Mouse (Mus musculus): ENCODE measurements around the gene Kif24. TPM values are rescaled to one million over a fixed set of nuclear protein-coding genes. Genes with fewer than 3 reads are reported as not detected.

Kif24 gene
- total and polyA plus RNA-seq, 2 experiments: 0.37 to 0.43 TPM

DNA sequence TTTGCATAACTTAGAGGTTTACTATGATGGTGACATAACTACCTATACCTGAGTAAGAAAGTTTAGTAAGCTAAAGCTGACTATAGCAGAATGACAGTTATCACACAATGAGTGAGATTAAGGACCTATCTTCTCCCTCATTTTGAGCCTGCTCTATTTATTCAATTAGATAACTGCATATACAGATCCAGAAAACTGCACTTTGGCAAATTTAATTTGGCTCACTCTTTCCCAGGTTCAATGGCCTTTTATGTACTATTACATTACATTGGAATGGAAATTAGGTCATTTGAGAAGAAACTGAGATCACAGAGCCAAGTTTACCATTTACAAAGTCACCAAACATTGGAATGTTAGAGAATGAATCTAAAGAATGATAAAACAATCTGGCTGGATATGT, 47.7 kb downstream of the Kif24 start:
- no peaks in the 10 kb centered on the region for H3K4me1 ChIP-seq (ENCODE audit: control insufficient read depth, insufficient read depth, low read length)

DNA sequence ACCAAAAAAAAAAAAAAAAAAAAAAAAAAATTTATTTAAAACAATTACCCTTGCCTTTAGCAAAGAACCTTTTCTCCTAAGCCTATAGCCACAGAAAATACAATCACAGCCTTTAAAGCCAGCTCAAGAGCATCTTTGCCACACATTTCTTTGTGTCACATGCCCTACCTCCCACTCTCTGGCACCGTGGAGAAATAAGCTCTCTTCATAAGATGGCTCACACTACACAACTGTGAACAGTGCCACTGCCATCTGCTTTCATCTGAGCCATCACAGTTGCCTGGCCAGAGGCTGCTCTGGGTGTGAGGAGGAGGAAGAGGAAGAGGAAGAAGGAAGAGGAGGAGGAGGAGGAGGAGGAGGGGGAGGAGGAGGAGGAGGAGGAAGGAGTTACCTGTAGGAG, 55.3 kb downstream of the Kif24 start:
- no peak for DNase-seq (ENCODE audit: extremely low read depth, low read depth, low spot score)
- no peak for TF ChIP-seq CTCF (IDR thresholded peaks at IDR 0.05; ENCODE audit: low read depth, low read length)
- TF ChIP-seq POLR2A (IDR thresholded peaks at IDR 0.05; ENCODE audit: extremely low read depth, insufficient read depth, low read length): no peak
- H3K27ac ChIP-seq (replicated peaks; ENCODE audit: insufficient read depth, low read depth, low read length): no peak overlapping the region
- H3K4me3 ChIP-seq (ENCODE audit: insufficient read depth, low read depth, low read length): no peak overlapping the region
- H3K27me3 ChIP-seq (ENCODE audit: control insufficient read depth, insufficient read depth, low read length): no peaks in the 10 kb centered on the region
- H3K4me1 ChIP-seq (ENCODE audit: control insufficient read depth, insufficient read depth, low read length): no peaks in the 10 kb centered on the region
- no peak overlapping the region for H3K9ac ChIP-seq (ENCODE audit: low read depth, low read length)
- no peaks in the 10 kb centered on the region for H3K79me2 ChIP-seq (ENCODE audit: control insufficient read depth, insufficient read depth, low read length)
- 91% methylated on average over 1 of the region's 1 CpGs for WGBS
- no peaks in the 10 kb centered on the region for H3K36me3 ChIP-seq (ENCODE audit: control insufficient read depth, insufficient read depth, low read length)

More for the DNA sequence above, 47.7 kb downstream of the Kif24 start:
- Histone ChIP-seq H3K79me2 (ENCODE audit: control insufficient read depth, insufficient read depth, low read length) (no peaks in the 10 kb centered on the region), H3K27ac (replicated peaks; ENCODE audit: insufficient read depth, low read depth, low read length) (no peak overlapping the region), H3K9ac (ENCODE audit: low read depth, low read length) (no peak overlapping the region), H3K36me3 (ENCODE audit: control insufficient read depth, insufficient read depth, low read length) (no peaks in the 10 kb centered on the region), H3K27me3 (ENCODE audit: control insufficient read depth, insufficient read depth, low read length) (no peaks in the 10 kb centered on the region), H3K4me3 (ENCODE audit: insufficient read depth, low read depth, low read length) (no peak overlapping the region)
- TF ChIP-seq POLR2A (IDR thresholded peaks at IDR 0.05; ENCODE audit: extremely low read depth, insufficient read depth, low read length) (no peak), CTCF (IDR thresholded peaks at IDR 0.05; ENCODE audit: low read depth, low read length) (no peak)
- peak; percentile 62 for DNase-seq (ENCODE audit: extremely low read depth, low read depth, low spot score)

DNA sequence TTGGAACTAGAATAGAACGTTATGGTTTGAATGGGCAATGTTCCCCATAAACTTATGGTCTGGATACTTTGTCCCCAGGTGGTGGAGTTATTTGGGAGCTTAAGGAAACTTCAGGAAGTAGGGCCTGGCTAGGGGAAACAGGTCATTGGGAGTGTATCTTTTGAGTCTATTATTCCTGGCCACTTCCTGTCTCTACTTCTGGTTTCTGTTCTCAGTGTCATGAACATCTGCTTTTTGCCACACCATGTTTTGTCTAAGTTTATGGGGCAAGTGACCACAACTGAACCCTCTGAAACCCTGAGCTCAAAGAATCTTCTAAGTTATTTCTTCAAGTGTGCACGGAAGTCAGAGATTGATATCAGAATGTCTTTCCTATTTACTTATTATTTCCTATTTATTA, 57.3 kb downstream of the Kif24 start:
- TF ChIP-seq CTCF (IDR thresholded peaks at IDR 0.05; ENCODE audit: low read depth, low read length): no peak
- Histone ChIP-seq H3K79me2 (ENCODE audit: control insufficient read depth, insufficient read depth, low read length) (no peaks in the 10 kb centered on the region), H3K4me3 (ENCODE audit: insufficient read depth, low read depth, low read length) (no peak overlapping the region), H3K27ac (replicated peaks; ENCODE audit: insufficient read depth, low read depth, low read length) (no peak overlapping the region), H3K36me3 (ENCODE audit: control insufficient read depth, insufficient read depth, low read length) (no peaks in the 10 kb centered on the region; the same call in 1 of the 2 replicates), H3K27me3 (ENCODE audit: control insufficient read depth, insufficient read depth, low read length) (no peaks in the 10 kb centered on the region), H3K4me1 (ENCODE audit: control insufficient read depth, insufficient read depth, low read length) (no peaks in the 10 kb centered on the region), H3K9ac (ENCODE audit: low read depth, low read length) (no peak overlapping the region)
- no peak for DNase-seq (ENCODE audit: extremely low read depth, low read depth, low spot score)
- 94% methylated on average over 2 of the region's 2 CpGs for WGBS

DNA sequence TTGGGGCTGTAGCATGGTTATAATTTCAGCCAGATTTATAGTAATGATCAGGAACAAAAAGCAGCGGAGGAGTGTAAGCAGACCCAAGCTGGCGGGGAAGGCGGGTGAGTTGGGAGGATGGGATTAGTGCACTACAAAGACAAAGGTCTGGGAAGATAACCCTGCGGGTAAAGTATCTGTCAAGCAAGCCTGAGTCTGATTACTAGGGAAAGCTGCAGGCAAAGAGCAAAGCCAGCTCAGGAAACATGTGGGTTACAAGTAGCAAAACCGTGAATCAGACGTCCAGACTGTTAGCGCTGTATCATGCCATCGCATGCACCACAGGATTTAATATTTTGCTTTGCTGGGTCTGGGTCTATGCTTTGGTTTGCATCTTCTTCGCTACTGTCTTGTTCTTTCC, 58.1 kb downstream of the Kif24 start:
- no peak overlapping the region for H3K9ac ChIP-seq (ENCODE audit: low read depth, low read length)
- H3K79me2 ChIP-seq (ENCODE audit: control insufficient read depth, insufficient read depth, low read length): no peaks in the 10 kb centered on the region
- no peaks in the 10 kb centered on the region for H3K4me1 ChIP-seq (ENCODE audit: control insufficient read depth, insufficient read depth, low read length)
- 92% methylated on average over 9 of the region's 9 CpGs for WGBS
- H3K27me3 ChIP-seq (ENCODE audit: control insufficient read depth, insufficient read depth, low read length): no peaks in the 10 kb centered on the region
- no peak for TF ChIP-seq POLR2A (IDR thresholded peaks at IDR 0.05; ENCODE audit: extremely low read depth, insufficient read depth, low read length)
- no peak for TF ChIP-seq CTCF (IDR thresholded peaks at IDR 0.05; ENCODE audit: low read depth, low read length)
- no peak overlapping the region for H3K27ac ChIP-seq (replicated peaks; ENCODE audit: insufficient read depth, low read depth, low read length)
- no peak overlapping the region for H3K4me3 ChIP-seq (ENCODE audit: insufficient read depth, low read depth, low read length)
- no peak for DNase-seq (ENCODE audit: extremely low read depth, low read depth, low spot score)
- H3K36me3 ChIP-seq (ENCODE audit: control insufficient read depth, insufficient read depth, low read length): no peaks in the 10 kb centered on the region; the same call in 1 of the 2 replicates

DNA sequence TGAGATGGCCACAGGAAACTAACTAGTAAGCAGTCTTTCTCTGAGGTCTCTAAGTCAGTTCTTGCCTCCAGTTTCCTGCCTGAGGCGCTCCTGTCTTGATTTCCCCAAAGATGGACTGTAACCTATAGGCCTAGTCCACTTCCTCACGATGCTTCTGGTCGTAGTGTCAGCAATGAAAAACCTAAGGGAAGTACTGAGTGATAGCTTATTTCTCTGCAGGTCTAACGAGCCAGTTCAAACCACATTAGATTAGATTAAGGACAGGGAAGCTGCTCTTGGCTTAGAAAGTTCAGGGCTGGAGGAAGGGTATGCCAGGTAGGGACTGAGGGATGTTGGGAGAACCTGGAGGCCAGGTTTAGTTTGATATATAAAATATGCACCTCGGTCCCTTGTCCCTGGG, 63.1 kb downstream of the Kif24 start:
- WGBS: 83% methylated on average over 5 of the region's 5 CpGs
- TF ChIP-seq POLR2A (IDR thresholded peaks at IDR 0.05; ENCODE audit: extremely low read depth, insufficient read depth, low read length) (no peak), CTCF (IDR thresholded peaks at IDR 0.05; ENCODE audit: low read depth, low read length) (no peak)
- Histone ChIP-seq H3K27ac (replicated peaks; ENCODE audit: insufficient read depth, low read depth, low read length) (no peak overlapping the region), H3K36me3 (ENCODE audit: control insufficient read depth, insufficient read depth, low read length) (no peaks in the 10 kb centered on the region; the same call in 1 of the 2 replicates), H3K27me3 (ENCODE audit: control insufficient read depth, insufficient read depth, low read length) (no peaks in the 10 kb centered on the region), H3K4me3 (ENCODE audit: insufficient read depth, low read depth, low read length) (no peak overlapping the region), H3K9ac (ENCODE audit: low read depth, low read length) (no peak overlapping the region), H3K4me1 (ENCODE audit: control insufficient read depth, insufficient read depth, low read length) (no peaks in the 10 kb centered on the region), H3K79me2 (ENCODE audit: control insufficient read depth, insufficient read depth, low read length) (no peaks in the 10 kb centered on the region)
- DNase-seq (ENCODE audit: extremely low read depth, low read depth, low spot score): no peak

DNA sequence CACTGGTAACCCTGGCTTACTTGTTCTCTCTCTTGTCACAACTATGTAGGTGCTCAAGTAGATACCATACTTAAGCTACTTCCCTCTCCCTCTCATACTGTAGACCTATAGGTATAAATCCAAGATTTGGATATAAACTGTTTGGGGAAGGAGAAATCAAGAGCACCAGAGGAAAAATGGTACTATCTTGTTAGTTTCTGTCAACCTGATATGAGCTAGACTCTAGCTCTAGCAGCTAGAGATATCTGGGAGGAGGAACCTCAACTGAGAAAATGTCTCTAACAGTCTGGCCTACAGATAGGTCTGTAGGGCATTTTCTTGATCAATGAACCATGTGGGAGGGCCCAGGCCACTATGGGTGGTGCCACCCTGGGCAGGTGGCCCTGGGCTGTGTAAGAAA, 63.5 kb downstream of the Kif24 start:
- H3K79me2 ChIP-seq (ENCODE audit: control insufficient read depth, insufficient read depth, low read length): no peaks in the 10 kb centered on the region
- no peak overlapping the region for H3K9ac ChIP-seq (ENCODE audit: low read depth, low read length)

More for the DNA sequence above, 63.5 kb downstream of the Kif24 start:
- TF ChIP-seq POLR2A (IDR thresholded peaks at IDR 0.05; ENCODE audit: extremely low read depth, insufficient read depth, low read length) (no peak), CTCF (IDR thresholded peaks at IDR 0.05; ENCODE audit: low read depth, low read length) (no peak)
- Histone ChIP-seq H3K4me1 (ENCODE audit: control insufficient read depth, insufficient read depth, low read length) (no peaks in the 10 kb centered on the region), H3K27ac (replicated peaks; ENCODE audit: insufficient read depth, low read depth, low read length) (no peak overlapping the region), H3K36me3 (ENCODE audit: control insufficient read depth, insufficient read depth, low read length) (no peaks in the 10 kb centered on the region; the same call in 1 of the 2 replicates), H3K4me3 (ENCODE audit: insufficient read depth, low read depth, low read length) (no peak overlapping the region), H3K27me3 (ENCODE audit: control insufficient read depth, insufficient read depth, low read length) (no peaks in the 10 kb centered on the region)
- DNase-seq (ENCODE audit: extremely low read depth, low read depth, low spot score): no peak

Data from liver, adult 2 months (tissue).